ENCODE assay signal across 7 mouse cellular contexts in genomic region chr11:69633128-69633866, GRCm38 (mm10). TPM values are rescaled to one million over a fixed set of nuclear protein-coding genes. Genes with fewer than 3 reads are reported as not detected.
A peak's percentile ranks its signal among the peaks of the same experiment; 100 is the strongest.
DNase-seq lines count a peak whose midpoint lies in the region; ATAC-seq and TF ChIP-seq lines count a peak whose summit lies in the region.

No protein-coding gene starts in this region.

- H3K9ac ChIP-seq in forebrain, embryonic 16.5 days (replicated peaks; ENCODE audit: low read depth, low read length): peak overlapping the region; percentile 98
- peak overlapping the region; percentile 90 for H3K9ac ChIP-seq in intestine, postnatal 0 days (ENCODE audit: low read depth, low read length)

- under 1% methylated on average over 48 of the region's 50 CpGs for WGBS in bone marrow, adult 2 months
- WGBS in forebrain, embryonic 16.5 days: under 1% methylated on average over 31 of the region's 50 CpGs
- WGBS in intestine, postnatal 0 days: under 1% methylated on average over 36 of the region's 50 CpGs

- peak; percentile 62 for DNase-seq in ovary, postnatal 14 days (ENCODE audit: low spot score)
- no peak for DNase-seq in ovary, postnatal 36 days (ENCODE audit: low spot score)
- peak; percentile 66 for DNase-seq in lung, postnatal 36 days
- DNase-seq in testis, postnatal 14 days (ENCODE audit: low spot score): peak; percentile 79

- peak; percentile 65 for ATAC-seq in forebrain, embryonic 16.5 days
- peak; percentile 54 for ATAC-seq in intestine, postnatal 0 days

- H3K27me3 ChIP-seq in forebrain, embryonic 16.5 days (replicated peaks; ENCODE audit: control insufficient read depth, insufficient read depth, low read length): no peaks in the 10 kb centered on the region
- no peaks in the 10 kb centered on the region for H3K27me3 ChIP-seq in intestine, postnatal 0 days (replicated peaks; ENCODE audit: control insufficient read depth, insufficient read depth, low read length)

- peak overlapping the region; percentile 99 for H3K4me3 ChIP-seq in bone marrow, adult 2 months (replicated peaks; ENCODE audit: control insufficient read depth, low read depth, low read length)
- H3K4me3 ChIP-seq in forebrain, embryonic 16.5 days (replicated peaks; ENCODE audit: low read length): peak overlapping the region; percentile 99
- H3K4me3 ChIP-seq in intestine, postnatal 0 days (ENCODE audit: low read depth, low read length): peak overlapping the region; percentile 89

- peak overlapping the region; percentile 65 for H3K4me2 ChIP-seq in forebrain, embryonic 16.5 days (ENCODE audit: low read length)
- H3K4me2 ChIP-seq in intestine, postnatal 0 days (replicated peaks; ENCODE audit: low read depth): peak overlapping the region; percentile 70

- H3K36me3 ChIP-seq in forebrain, embryonic 16.5 days (ENCODE audit: control insufficient read depth, insufficient read depth): no peaks in the 10 kb centered on the region
- H3K36me3 ChIP-seq in intestine, postnatal 0 days (ENCODE audit: control insufficient read depth, insufficient read depth): no peaks in the 10 kb centered on the region

- peak overlapping the region; percentile 87 for H3K27ac ChIP-seq in bone marrow, adult 2 months (ENCODE audit: control insufficient read depth, insufficient read depth, low read depth, low read length, poor library complexity)
- peak overlapping the region; percentile 93 for H3K27ac ChIP-seq in forebrain, embryonic 16.5 days (ENCODE audit: low read length)
- H3K27ac ChIP-seq in intestine, postnatal 0 days (ENCODE audit: low read depth, low read length): peak overlapping the region; percentile 89

- no peak for TF ChIP-seq CTCF in bone marrow, adult 2 months (IDR thresholded peaks at IDR 0.05; ENCODE audit: control insufficient read depth, insufficient read depth, low read length)
- 0 out of 2 replicates have a peak, but pooled peaks have one; percentile 3 for TF ChIP-seq CTCF in intestine, postnatal 0 days (IDR thresholded peaks at IDR 0.05; ENCODE audit: low read depth)

- no peaks in the 10 kb centered on the region for H3K9me3 ChIP-seq in forebrain, embryonic 16.5 days (ENCODE audit: control insufficient read depth, low read length)
- H3K9me3 ChIP-seq in intestine, postnatal 0 days (ENCODE audit: control insufficient read depth): no peaks in the 10 kb centered on the region

- H3K4me1 ChIP-seq in bone marrow, adult 2 months (ENCODE audit: control insufficient read depth, insufficient read depth, low read length): peaks cover 1% of the 10 kb centered on the region; the same call in 1 of the 2 replicates
- peaks cover 27% of the 10 kb centered on the region for H3K4me1 ChIP-seq in forebrain, embryonic 16.5 days (replicated peaks; ENCODE audit: control insufficient read depth, insufficient read depth, low read length)
- H3K4me1 ChIP-seq in intestine, postnatal 0 days (replicated peaks; ENCODE audit: control insufficient read depth, insufficient read depth, low read length): peaks cover 5% of the 10 kb centered on the region; the same call in 1 of the 2 replicates

- TF ChIP-seq POLR2A in bone marrow, adult 2 months (IDR thresholded peaks at IDR 0.05; ENCODE audit: borderline replicate concordance, control insufficient read depth, low read depth, low read length): no peak

RNA-seq across cellular contexts. Expression of gene Fxr2, which starts 0.5 kb away (rescaled TPM):
- 32.3 and 66.3 TPM in 2 replicates for polyA plus RNA-seq in bone marrow, adult 2 months (2011; ENCODE audit: insufficient read depth, insufficient read length, low replicate concordance, missing spikeins)
- 37.1 and 47.7 TPM in 2 replicates for polyA plus RNA-seq in forebrain, embryonic 16.5 days (2015; fragmentation: Nextera tagmentation; extraction: Ambion mirVana)
- polyA plus RNA-seq in intestine, postnatal 0 days (2015; fragmentation: Nextera tagmentation; extraction: Ambion mirVana): 9.8 and 10.8 TPM in 2 replicates

RNA-seq across cellular contexts. Expression of gene Sat2, which starts 11.5 kb away (rescaled TPM):
- polyA plus RNA-seq in bone marrow, adult 2 months (2011; ENCODE audit: insufficient read depth, insufficient read length, low replicate concordance, missing spikeins): 1.4 and 2.4 TPM in 2 replicates
- 17.3 and 23.8 TPM in 2 replicates for polyA plus RNA-seq in forebrain, embryonic 16.5 days (2015; fragmentation: Nextera tagmentation; extraction: Ambion mirVana)
- 34.1 and 40.3 TPM in 2 replicates for polyA plus RNA-seq in intestine, postnatal 0 days (2015; fragmentation: Nextera tagmentation; extraction: Ambion mirVana)

RNA-seq across cellular contexts. Expression of gene Shbg, which starts 15.6 kb away (rescaled TPM):
- not detected in 2 replicates for polyA plus RNA-seq in bone marrow, adult 2 months (2011; ENCODE audit: insufficient read depth, insufficient read length, low replicate concordance, missing spikeins)
- not detected in 2 replicates for polyA plus RNA-seq in forebrain, embryonic 16.5 days (2015; fragmentation: Nextera tagmentation; extraction: Ambion mirVana)
- 0.24 TPM in 1 of 2 replicates, not detected in the other for polyA plus RNA-seq in intestine, postnatal 0 days (2015; fragmentation: Nextera tagmentation; extraction: Ambion mirVana)

RNA-seq across cellular contexts. Expression of gene Sox15, which starts 21.8 kb away (rescaled TPM):
- not detected in 2 replicates for polyA plus RNA-seq in bone marrow, adult 2 months (2011; ENCODE audit: insufficient read depth, insufficient read length, low replicate concordance, missing spikeins)
- not detected in 2 replicates for polyA plus RNA-seq in forebrain, embryonic 16.5 days (2015; fragmentation: Nextera tagmentation; extraction: Ambion mirVana)
- polyA plus RNA-seq in intestine, postnatal 0 days (2015; fragmentation: Nextera tagmentation; extraction: Ambion mirVana): not detected in 2 replicates

RNA-seq across cellular contexts. Expression of gene Atp1b2, which starts 27.6 kb away (rescaled TPM):
- 12.1 and 16.9 TPM in 2 replicates for polyA plus RNA-seq in bone marrow, adult 2 months (2011; ENCODE audit: insufficient read depth, insufficient read length, low replicate concordance, missing spikeins)
- polyA plus RNA-seq in forebrain, embryonic 16.5 days (2015; fragmentation: Nextera tagmentation; extraction: Ambion mirVana): 30.2 and 33.8 TPM in 2 replicates
- polyA plus RNA-seq in intestine, postnatal 0 days (2015; fragmentation: Nextera tagmentation; extraction: Ambion mirVana): 5.9 and 7.5 TPM in 2 replicates
